Mouse (Mus musculus): ENCODE data around the gene Nkiras2. TPM values are rescaled to one million over a fixed set of nuclear protein-coding genes. Genes with fewer than 3 reads are reported as not detected.

The Nkiras2 gene
- polyA plus RNA-seq, 1 experiment from 2014 or later = 59.9 TPM

DNA sequence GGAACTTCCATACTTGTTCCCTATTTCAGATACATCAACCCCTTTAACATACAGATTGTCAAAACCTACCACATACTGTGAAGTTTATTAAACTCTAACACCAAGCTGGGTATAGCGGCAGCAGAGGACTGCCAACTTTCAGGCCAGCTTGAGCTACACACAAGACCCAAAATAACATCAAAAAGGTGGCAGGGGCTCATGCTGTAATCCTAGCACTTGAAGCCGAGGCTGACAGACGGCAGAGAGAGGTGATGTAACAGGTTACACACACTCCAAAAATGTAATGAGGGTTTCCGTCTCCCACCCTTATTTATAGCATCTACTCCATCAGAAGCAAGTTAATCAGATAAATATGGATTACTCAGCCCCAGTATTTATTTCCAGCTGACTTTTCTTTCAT lies 23.5 kb upstream of the Nkiras2 start:
- H3K36me3 ChIP-seq (ENCODE audit: insufficient read depth, low read length) = peaks cover 58% of the 10 kb centered on the region
- ATAC-seq (no peak), DNase-seq (ENCODE audit: low spot score) (no peak)
- H3K27ac ChIP-seq (ENCODE audit: low read length) = no peak overlapping the region
- H3K4me2 ChIP-seq (replicated peaks; ENCODE audit: low read depth, low read length) = no peak overlapping the region
- no peaks in the 10 kb centered on the region for H3K27me3 ChIP-seq (replicated peaks; ENCODE audit: insufficient read depth, low read length)
- H3K4me3 ChIP-seq (ENCODE audit: low read depth, low read length) = no peak overlapping the region
- WGBS = 76% methylated on average over 4 of the region's 4 CpGs
- no peaks in the 10 kb centered on the region for H3K9me3 ChIP-seq (ENCODE audit: low read length)
- no peaks in the 10 kb centered on the region for H3K4me1 ChIP-seq (ENCODE audit: insufficient read depth, low read depth, low read length)
- no peak overlapping the region for H3K9ac ChIP-seq (replicated peaks; ENCODE audit: low read depth)
- no peak for TF ChIP-seq EP300 (IDR thresholded peaks at IDR 0.05)
- TF ChIP-seq CTCF (IDR thresholded peaks at IDR 0.05) = no peak

GRCm38 (mm10) chr11:100598074-100598473 lies 21.0 kb upstream of the Nkiras2 start:
- Histone ChIP-seq H3K4me2 (replicated peaks; ENCODE audit: low read depth, low read length) (no peak overlapping the region), H3K27ac (ENCODE audit: low read length) (no peak overlapping the region), H3K27me3 (replicated peaks; ENCODE audit: insufficient read depth, low read length) (no peaks in the 10 kb centered on the region), H3K9ac (replicated peaks; ENCODE audit: low read depth) (no peak overlapping the region), H3K36me3 (ENCODE audit: insufficient read depth, low read length) (peaks cover 45% of the 10 kb centered on the region), H3K9me3 (ENCODE audit: low read length) (no peaks in the 10 kb centered on the region), H3K4me3 (ENCODE audit: low read depth, low read length) (no peak overlapping the region), H3K4me1 (ENCODE audit: insufficient read depth, low read depth, low read length) (no peaks in the 10 kb centered on the region)
- no peak for TF ChIP-seq CTCF (IDR thresholded peaks at IDR 0.05)
- TF ChIP-seq EP300 (IDR thresholded peaks at IDR 0.05) = no peak
- DNase-seq (ENCODE audit: low spot score) (no peak), ATAC-seq (no peak)
- WGBS = 77% methylated on average over 4 of the region's 4 CpGs

DNA sequence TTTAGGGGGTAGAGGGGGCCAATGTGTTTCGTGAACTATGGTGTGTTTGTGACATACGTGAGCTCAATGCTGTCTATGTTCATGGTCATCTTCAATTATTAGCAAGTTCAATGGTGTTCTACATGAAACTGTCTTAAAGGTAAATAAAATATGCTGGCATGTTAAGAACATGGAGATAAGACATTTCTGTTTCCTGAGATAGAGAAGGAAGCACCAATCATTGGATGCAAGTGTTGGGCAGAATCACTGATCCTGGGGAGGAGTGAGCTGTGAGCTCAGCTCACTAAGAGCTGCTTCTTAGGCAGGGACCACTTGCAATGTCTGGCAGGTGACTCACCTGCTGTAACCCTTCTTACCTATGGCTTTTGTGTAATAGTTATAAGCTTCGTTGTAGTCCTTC lies 17.7 kb upstream of the Nkiras2 start:
- no peak overlapping the region for H3K27ac ChIP-seq (ENCODE audit: low read length)
- TF ChIP-seq EP300 (IDR thresholded peaks at IDR 0.05) = no peak
- TF ChIP-seq CTCF (IDR thresholded peaks at IDR 0.05) = no peak
- WGBS = 91% methylated on average over 3 of the region's 3 CpGs
- no peak overlapping the region for H3K4me3 ChIP-seq (ENCODE audit: low read depth, low read length)
- no peak overlapping the region for H3K9ac ChIP-seq (replicated peaks; ENCODE audit: low read depth)
- H3K4me2 ChIP-seq (replicated peaks; ENCODE audit: low read depth, low read length) = no peak overlapping the region
- peaks cover 31% of the 10 kb centered on the region for H3K36me3 ChIP-seq (ENCODE audit: insufficient read depth, low read length)
- ATAC-seq (no peak), DNase-seq (ENCODE audit: low spot score) (no peak)
- H3K27me3 ChIP-seq (replicated peaks; ENCODE audit: insufficient read depth, low read length) = no peaks in the 10 kb centered on the region
- H3K4me1 ChIP-seq (ENCODE audit: insufficient read depth, low read depth, low read length) = 0 out of 2 replicates have a peak, but pooled peaks cover 4% of the 10 kb centered on the region
- no peaks in the 10 kb centered on the region for H3K9me3 ChIP-seq (ENCODE audit: low read length)

DNA sequence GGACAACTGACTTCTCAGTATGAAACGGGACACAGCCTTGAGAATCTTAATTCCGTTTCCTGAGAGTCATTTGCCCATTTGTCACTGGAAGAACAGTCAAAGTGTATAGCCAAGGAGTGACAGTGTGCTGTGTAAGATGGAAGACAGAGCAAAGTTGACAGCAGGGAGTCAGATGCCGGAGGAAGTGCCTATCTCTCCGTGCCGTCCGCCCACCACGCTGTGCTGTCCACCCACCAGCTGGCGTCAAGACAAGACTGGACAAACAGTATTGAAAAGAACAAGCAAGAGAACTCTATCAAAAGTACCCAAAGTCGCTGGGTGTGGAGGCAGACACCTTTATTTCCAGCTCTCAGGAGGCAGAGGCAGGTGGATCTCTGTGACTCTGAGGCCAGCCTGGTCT lies 15.9 kb upstream of the Nkiras2 start:
- Histone ChIP-seq H3K27ac (ENCODE audit: low read length) (no peak overlapping the region), H3K27me3 (replicated peaks; ENCODE audit: insufficient read depth, low read length) (no peaks in the 10 kb centered on the region), H3K36me3 (ENCODE audit: insufficient read depth, low read length) (peaks cover 22% of the 10 kb centered on the region; the same call in 1 of the 2 replicates), H3K4me1 (ENCODE audit: insufficient read depth, low read depth, low read length) (0 out of 2 replicates have a peak, but pooled peaks cover 4% of the 10 kb centered on the region), H3K9ac (replicated peaks; ENCODE audit: low read depth) (no peak overlapping the region), H3K4me3 (ENCODE audit: low read depth, low read length) (no peak overlapping the region), H3K9me3 (ENCODE audit: low read length) (no peaks in the 10 kb centered on the region), H3K4me2 (replicated peaks; ENCODE audit: low read depth, low read length) (no peak overlapping the region)
- ATAC-seq = no peak
- TF ChIP-seq CTCF (IDR thresholded peaks at IDR 0.05) (no peak), EP300 (IDR thresholded peaks at IDR 0.05) (no peak)
- WGBS = 82% methylated on average over 9 of the region's 9 CpGs
- DNase-seq (ENCODE audit: low spot score) = no peak

DNA sequence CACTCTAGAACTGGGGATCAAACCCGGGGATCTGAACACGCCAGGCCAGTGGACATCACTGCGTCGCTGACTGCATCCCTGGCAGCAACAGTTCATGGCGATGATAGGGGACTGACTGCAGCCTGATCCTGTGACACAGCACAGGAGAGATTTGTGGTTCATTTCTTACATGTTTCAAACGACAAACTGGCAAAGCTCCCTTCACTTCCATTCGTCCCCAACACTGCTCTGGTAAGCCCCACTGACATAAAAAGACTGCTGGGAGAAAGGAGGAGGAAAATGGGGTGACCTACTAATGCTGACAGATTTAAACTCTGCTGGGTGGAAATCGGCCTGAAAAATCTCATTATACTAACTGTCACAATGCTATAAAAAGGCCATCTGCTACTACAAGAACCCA lies 15.2 kb upstream of the Nkiras2 start:
- H3K27ac ChIP-seq (ENCODE audit: low read length) = no peak overlapping the region
- no peaks in the 10 kb centered on the region for H3K9me3 ChIP-seq (ENCODE audit: low read length)
- TF ChIP-seq CTCF (IDR thresholded peaks at IDR 0.05) (no peak), EP300 (IDR thresholded peaks at IDR 0.05) (no peak)
- H3K4me2 ChIP-seq (replicated peaks; ENCODE audit: low read depth, low read length) = no peak overlapping the region
- H3K4me3 ChIP-seq (ENCODE audit: low read depth, low read length) = no peak overlapping the region
- H3K4me1 ChIP-seq (ENCODE audit: insufficient read depth, low read depth, low read length) = peaks cover 9% of the 10 kb centered on the region
- 86% methylated on average over 8 of the region's 8 CpGs for WGBS
- ATAC-seq (no peak), DNase-seq (ENCODE audit: low spot score) (no peak)
- peaks cover 17% of the 10 kb centered on the region; the same call in 1 of the 2 replicates for H3K36me3 ChIP-seq (ENCODE audit: insufficient read depth, low read length)
- H3K27me3 ChIP-seq (replicated peaks; ENCODE audit: insufficient read depth, low read length) = no peaks in the 10 kb centered on the region
- no peak overlapping the region for H3K9ac ChIP-seq (replicated peaks; ENCODE audit: low read depth)

DNA sequence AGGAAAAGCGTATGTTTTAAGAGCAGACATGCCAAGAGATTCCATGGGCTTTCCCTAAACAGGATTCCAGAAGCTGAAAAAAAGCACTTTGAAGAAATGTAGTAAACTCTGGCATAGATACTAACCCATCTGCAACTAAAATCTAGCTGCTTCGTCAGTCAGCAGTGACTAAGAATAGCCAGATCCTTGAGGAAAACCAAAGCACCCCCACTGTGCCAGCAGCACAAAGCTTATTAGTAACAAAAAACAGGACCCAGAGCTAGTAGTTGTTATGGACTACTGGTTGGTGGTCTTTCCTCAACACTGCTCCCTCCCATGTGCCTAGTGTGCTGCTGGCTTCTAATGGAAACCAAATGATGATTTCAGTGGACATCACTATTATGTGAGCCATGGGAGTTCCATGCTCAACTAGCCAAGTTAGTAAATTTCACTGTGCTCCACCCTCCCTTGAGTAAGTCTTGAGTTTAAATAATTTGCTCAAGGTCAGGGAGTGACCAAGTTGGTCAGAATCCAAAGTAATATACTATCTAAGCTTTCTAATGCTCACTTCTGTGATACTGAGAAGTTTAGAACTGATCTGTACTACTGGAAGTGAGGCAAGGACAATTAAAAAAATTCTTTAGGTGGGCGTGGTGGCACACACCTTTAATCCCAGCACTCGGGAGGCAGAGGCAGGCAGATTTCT lies 14.6 kb upstream of the Nkiras2 start:
- 73% methylated on average over 4 of the region's 4 CpGs for WGBS
- DNase-seq (ENCODE audit: low spot score) = no peak

More for the DNA sequence above, 14.6 kb upstream of the Nkiras2 start:
- H3K4me1 ChIP-seq (ENCODE audit: insufficient read depth, low read depth, low read length) = peaks cover 13% of the 10 kb centered on the region
- peaks cover 11% of the 10 kb centered on the region; the same call in 1 of the 2 replicates for H3K36me3 ChIP-seq (ENCODE audit: insufficient read depth, low read length)
- no peak for ATAC-seq
- TF ChIP-seq CTCF (IDR thresholded peaks at IDR 0.05) (no peak), EP300 (IDR thresholded peaks at IDR 0.05) (no peak)
- no peak overlapping the region for H3K4me2 ChIP-seq (replicated peaks; ENCODE audit: low read depth, low read length)
- no peaks in the 10 kb centered on the region for H3K27me3 ChIP-seq (replicated peaks; ENCODE audit: insufficient read depth, low read length)
- no peak overlapping the region for H3K27ac ChIP-seq (ENCODE audit: low read length)
- no peak overlapping the region for H3K9ac ChIP-seq (replicated peaks; ENCODE audit: low read depth)
- no peaks in the 10 kb centered on the region for H3K9me3 ChIP-seq (ENCODE audit: low read length)
- H3K4me3 ChIP-seq (ENCODE audit: low read depth, low read length) = no peak overlapping the region

Measured in lung, postnatal 0 days (tissue).